Mouse (Mus musculus): ENCODE data around the gene Tcea3. TPM values are rescaled to one million over a fixed set of nuclear protein-coding genes. Genes with fewer than 3 reads are reported as not detected.

Tcea3 gene
- total RNA-seq, 2 experiments from 2014 or later = 10.6 to 13.1 TPM

DNA sequence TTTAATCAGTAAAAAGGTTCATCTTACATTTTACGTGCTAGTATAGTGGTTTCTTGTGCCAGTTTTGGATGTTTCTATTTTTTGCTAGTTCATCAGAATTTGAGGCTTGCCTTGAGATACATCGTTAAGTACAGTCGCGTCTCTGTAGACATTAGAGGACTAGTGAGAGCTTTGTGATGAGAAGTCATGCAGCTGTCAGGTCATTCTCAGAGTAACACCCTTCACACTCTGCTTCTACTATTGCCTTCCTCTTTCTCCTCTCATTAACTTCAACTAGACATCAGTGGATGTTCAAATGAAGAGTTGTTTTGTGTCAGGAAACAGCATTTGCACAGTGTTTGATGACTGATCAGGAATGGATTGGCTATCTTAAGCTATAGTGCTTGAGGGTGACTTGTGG, 65.1 kb downstream of the Tcea3 start:
- no peak for DNase-seq (ENCODE audit: low spot score in 2 of 2)

DNA sequence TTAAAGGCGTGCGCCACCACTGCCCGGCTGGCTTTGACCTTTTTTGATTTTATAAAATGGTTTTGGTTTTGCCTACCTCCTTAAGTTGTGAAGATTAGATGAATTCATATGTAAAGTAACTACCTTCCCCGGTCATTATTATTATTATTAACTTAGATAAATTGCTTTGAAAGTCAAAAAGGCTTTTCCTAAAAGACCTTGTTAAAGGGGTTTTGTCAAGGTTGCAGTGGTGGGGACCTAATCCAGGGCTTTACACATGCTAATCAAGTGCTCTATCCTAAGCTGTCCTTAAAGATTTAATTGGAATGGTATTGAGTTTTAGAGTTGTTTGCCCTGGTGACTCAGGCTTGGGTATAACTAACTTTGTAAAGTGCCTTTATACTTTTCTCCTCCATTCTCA, 70.1 kb downstream of the Tcea3 start:
- no peak for DNase-seq (ENCODE audit: low spot score in 2 of 2)

DNA sequence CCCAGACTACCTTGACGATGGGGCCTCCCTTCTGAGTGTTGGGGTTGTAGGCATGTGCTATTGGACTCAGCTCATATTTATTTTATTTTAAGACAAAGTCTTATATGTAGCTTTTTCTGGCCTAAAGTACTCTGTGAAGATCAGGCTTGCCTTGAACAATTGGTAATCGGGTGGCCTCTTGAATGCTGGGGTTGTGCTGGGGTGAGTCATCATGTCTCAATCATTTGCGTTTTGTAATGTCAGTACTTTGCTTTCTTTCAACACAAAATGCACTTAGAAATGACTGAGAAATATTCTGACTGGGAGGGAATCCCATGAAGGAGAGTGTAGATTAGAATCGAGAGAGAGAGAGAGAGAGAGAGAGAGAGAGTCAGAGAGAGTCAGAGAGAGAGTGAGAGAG, 72.5 kb downstream of the Tcea3 start:
- DNase-seq (ENCODE audit: low spot score in 2 of 2) = no peak

DNA sequence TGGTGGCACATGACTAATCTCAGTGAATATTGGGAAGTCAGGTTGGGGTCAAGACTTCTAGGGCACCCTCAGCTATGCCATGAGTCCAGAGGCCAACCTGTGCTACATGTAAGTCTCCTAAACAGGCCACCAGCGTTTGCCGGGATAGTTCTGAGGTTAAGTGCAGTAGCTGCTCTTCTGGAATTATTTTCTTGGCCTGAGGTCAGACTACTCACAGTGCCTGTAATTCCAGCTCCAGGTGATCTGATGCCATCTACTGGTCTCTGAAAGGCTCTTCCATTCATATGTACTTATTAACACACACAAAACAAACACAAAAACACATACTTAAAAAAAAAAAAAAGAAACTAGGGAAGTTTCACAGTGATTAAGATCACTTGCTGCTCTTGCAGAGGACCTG, 76.7 kb downstream of the Tcea3 start:
- DNase-seq (ENCODE audit: low spot score in 2 of 2) = no peak

Other genes starting within 250 kb of the Tcea3 start
- 10 to 100 TPM; 50.6 to 50.7 TPM for gene Eloa, start 226.0 kb upstream of the Tcea3 start, total RNA-seq (2021)
- gene Rpl11, start 194.3 kb upstream of the Tcea3 start, total RNA-seq (2021) = 100 to 1,000 TPM; 700 to 707 TPM
- 10 to 100 TPM; 97.4 to 99.5 TPM for gene Id3, start 104.2 kb upstream of the Tcea3 start, total RNA-seq (2021)
- gene E2f2, start 75.3 kb upstream of the Tcea3 start, total RNA-seq (2021) = 10 to 100 TPM; 15.0 to 23.0 TPM
- gene Asap3, start 41.4 kb upstream of the Tcea3 start, total RNA-seq (2021) = 1 to 10 TPM; 6.0 to 6.1 TPM
- 10 to 100 TPM; 39.2 to 41.8 TPM for gene Zfp46, start 37.0 kb downstream of the Tcea3 start, total RNA-seq (2021)
- 100 to 1,000 TPM; 132 to 134 TPM for gene Hnrnpr, start 63.2 kb downstream of the Tcea3 start, total RNA-seq (2021)
- gene Htr1d, start 175.8 kb downstream of the Tcea3 start, total RNA-seq (2021) = under 1 TPM; 0.34 to 0.99 TPM
- gene 6030445D17Rik, start 214.5 kb downstream of the Tcea3 start, total RNA-seq (2021) = under 1 TPM; 0.40 to 0.50 TPM
- 10 to 100 TPM; 35.7 to 39.8 TPM for gene Luzp1, start 222.0 kb downstream of the Tcea3 start, total RNA-seq (2021)